Mouse (Mus musculus) right cerebral cortex, postnatal 10 days (tissue): ENCODE data around the gene Hipk1.
"Not testable (repeated sequence)": the region's sequence is repeated elsewhere in the genome, so short reads cannot be mapped to it uniquely, and the experiment has no call there.

ENCODE experiments used
- DNase-seq, 2 experiments: peaks; one replicate each; pipeline ENCODE4 v3.0.0; 2021; ENCODE audit warnings: low spot score in 2 of 2

The Hipk1 gene

DNA sequence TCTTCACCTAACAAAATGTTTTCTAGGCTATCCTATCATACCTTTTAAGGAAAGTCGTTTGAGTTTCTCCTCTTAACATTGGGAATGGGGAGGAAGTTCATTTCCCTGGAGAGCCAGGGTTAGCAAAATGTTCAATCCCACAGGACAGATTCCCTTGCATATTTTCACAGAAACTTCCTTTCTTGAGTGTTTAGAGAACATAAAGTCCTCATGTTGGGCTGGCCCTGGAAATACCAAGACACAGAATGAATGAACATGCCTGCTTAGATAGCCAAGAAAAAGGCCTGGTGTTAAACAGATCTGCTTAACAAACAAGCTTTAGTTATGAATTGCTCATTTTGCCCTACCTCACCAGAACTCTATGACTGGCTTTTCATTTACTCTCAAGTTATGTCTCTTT, 1.2 kb upstream of the Hipk1 start:
- DNase-seq: no peak

DNA sequence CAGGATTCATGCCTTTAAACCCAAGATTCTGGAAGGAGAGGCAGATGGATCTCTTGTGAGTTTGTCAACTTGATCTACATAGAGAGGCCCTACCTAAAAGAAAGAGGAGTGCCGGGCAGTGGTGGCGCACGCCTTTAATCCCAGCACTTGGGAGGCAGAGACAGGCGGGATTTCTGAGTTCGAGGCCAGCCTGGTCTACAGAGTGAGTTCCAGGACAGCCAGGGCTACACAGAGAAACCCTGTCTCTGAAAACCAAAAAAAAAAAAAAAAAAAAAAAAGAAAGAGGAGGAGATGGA, 696 bp upstream of the Hipk1 start:
- not testable (repeated sequence) for DNase-seq

- DNase-seq: peak; percentile 46 to 59
Measured at GRCm38 (mm10) chr3:103790346-103791145, 817 bp downstream of the Hipk1 start.

GRCm38 (mm10) chr3:103789891-103790345, 1.4 kb downstream of the Hipk1 start:
- DNase-seq: peak in 1 of 2 experiments; percentile 32

GRCm38 (mm10) chr3:103789096-103789495, 2.3 kb downstream of the Hipk1 start:
- no peak for DNase-seq

- DNase-seq: no peak
Measured at GRCm38 (mm10) chr3:103787225-103787624, 4.1 kb downstream of the Hipk1 start.

DNA sequence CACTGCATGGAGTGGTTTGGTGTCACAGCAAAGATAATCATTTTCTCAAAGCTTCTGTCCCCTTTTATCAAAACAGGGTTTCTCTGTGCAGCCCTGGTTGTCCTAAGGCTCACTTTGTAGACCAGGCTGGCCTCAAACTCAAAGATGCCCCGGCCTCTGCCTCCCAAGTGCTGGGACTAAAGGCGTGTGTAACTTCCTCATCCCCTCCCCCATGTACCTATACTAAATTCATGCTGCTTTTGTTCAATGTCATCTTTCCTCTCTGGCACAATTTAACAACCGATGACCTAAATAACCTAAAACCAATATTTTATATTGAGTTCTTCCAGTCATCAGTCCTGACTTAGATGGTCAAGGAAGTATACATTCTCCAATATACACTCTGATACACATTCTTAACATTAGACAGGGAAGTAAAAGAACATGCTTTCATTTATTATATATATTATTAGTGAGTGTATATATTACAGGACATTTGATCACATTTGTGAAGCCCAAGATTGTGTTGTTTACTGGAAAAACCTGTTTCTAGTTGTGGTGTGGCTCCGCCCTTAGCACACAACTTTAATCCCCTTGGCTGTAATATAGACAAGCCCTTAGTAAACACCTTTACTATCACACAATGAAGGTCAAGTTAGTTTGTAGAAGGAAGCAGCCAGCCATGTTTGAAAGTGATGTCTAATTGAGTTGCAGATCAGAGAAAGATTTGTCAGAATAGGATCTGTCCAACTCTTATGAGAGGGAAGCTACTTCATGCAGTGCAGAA, 8.3 kb downstream of the Hipk1 start:
- no peak for DNase-seq

- DNase-seq: no peak
Measured at GRCm38 (mm10) chr3:103780777-103781176, 10.6 kb downstream of the Hipk1 start.

DNA sequence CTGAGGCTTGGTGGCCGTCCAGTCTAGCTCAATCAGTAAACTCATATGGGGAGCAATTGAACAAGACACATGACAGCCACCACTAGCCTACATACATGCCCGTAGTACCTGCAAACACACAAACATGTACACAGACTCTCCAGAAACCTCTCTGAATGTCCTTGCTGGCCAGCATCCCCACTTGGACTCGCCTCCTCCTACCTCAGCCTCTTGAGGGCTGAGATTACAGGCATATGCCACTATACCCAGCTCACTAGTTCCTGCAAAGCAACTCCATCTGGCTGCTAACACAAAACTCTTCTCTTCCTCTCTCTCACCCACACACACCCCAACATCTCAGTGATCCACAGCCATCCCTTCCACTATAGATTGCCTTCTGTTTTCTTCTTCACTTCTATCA, 11.1 kb downstream of the Hipk1 start:
- DNase-seq: no peak

DNA sequence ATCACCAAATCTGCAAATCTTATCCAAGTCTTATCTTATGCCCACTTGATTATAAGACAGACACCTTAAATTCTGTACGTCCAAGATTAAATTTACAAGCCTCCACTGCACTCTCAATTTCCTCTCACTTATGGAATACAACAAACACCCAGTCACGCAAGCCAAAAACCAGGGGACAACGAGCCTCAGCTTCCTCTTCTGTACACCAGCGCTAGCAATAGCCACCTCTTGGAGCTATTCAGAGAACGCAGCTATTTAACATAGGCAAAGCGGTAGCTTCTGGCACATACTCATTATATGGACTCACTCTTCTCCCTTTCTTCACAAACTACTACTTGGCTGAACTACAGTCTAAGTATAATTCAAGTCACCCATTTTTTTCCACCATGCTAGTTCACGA, 12.2 kb downstream of the Hipk1 start:
- DNase-seq: no peak

GRCm38 (mm10) chr3:103778660-103779059, 12.7 kb downstream of the Hipk1 start:
- DNase-seq: no peak

- DNase-seq: no peak
Measured at GRCm38 (mm10) chr3:103777940-103778339, 13.4 kb downstream of the Hipk1 start.

- no peak for DNase-seq
Measured at GRCm38 (mm10) chr3:103774009-103774408, 17.4 kb downstream of the Hipk1 start.

DNA sequence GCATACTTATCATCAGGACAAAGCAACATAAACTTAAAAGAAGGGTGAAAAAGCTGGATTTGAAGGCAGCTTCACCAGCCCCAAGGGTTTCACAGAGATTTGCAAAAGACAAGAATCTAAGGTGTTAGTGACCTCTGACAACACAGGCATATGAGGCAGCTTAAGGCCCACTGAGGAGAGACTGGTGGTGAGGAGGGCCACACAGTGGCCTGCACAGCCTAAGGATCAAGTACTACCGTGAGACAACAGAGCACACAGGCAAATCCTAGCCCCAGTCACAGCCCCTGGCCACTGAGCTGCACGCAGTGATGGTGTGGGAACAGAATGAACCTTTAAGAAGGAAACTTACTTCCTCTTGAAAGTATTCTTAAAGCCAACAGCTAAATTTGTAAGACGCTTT, 17.9 kb downstream of the Hipk1 start:
- no peak for DNase-seq

DNA sequence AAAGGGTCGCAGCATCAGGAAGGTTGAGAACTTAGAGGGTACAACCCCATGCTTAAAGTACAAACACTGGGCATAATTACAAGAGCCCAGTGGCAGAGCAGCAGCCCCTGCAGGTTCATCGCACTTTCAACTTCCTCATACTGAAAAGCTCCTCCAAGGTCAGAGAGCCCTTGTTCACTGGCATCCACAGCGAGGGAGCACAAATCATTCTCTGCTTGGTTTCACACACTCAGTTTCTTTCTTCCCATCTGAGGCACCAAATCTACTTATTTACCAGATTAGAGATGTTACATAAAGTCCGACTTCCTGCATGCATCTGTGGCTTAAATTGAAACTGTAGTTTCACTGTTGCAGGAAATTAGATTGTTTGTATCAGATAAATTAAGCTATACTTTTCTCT, 18.5 kb downstream of the Hipk1 start:
- no peak for DNase-seq

- DNase-seq: peak in 1 of 2 experiments; percentile 33
Measured at GRCm38 (mm10) chr3:103771531-103772130, 19.7 kb downstream of the Hipk1 start.

DNA sequence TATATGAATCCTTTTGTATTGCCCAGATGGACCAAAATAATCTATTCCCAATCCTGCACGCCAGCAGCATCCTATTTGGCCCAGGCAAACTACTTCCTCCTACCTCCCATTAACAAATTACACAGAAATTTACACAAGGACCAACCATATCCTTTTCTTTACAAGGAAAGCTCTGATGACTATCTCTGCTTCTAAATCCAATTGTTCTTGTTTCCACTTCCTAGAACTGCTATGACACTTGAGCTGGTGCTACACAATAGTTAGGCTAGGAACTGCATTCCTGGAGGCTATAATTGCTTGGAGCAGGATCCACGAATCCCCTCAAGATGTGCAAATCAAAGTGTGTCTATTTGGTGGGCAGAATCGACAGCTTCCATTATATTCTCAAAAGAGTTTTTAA, 24.6 kb downstream of the Hipk1 start:
- no peak for DNase-seq

- DNase-seq: no peak
Measured at GRCm38 (mm10) chr3:103759261-103759970, 31.9 kb downstream of the Hipk1 start.

DNA sequence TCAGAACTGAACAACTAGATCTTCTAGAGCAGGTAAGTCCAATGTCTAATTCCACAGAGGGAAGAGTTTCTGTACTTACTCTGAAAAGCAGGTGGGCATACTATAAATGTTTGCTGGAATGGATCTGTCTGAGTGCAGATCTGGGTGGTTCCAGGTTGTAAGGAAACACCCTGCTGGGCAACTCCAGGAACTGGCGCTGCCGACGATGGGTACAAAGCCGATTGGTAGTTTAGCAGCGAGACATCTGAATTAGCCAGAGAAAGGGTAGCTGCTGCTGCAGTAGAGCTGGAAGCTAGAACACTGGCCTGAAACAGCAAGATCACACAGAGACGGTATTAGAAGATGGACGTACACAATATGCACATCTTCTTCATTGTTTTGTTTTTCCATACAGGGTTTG, 32.9 kb downstream of the Hipk1 start:
- no peak for DNase-seq

DNA sequence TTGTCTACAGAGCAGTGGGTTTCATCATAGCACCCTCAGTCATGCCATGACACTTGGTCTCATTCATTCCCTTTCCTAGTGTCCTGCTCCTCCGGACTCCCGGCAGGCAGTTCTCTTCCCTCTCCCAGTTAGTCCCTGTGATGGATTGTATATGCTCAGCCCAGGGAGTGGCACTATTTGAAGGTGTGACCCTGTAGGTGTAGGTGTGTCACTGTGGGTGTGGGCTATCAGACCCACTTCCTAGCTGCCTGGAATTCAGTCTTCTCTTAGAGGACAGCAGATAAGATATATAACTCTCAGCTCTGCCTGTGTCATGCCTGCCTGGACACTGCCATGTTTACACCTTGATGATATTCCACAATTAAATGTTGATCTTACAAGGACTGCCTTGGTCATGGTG, 34.4 kb downstream of the Hipk1 start:
- no peak for DNase-seq

- no peak for DNase-seq
Measured at GRCm38 (mm10) chr3:103755351-103755750, 36.0 kb downstream of the Hipk1 start.

DNA sequence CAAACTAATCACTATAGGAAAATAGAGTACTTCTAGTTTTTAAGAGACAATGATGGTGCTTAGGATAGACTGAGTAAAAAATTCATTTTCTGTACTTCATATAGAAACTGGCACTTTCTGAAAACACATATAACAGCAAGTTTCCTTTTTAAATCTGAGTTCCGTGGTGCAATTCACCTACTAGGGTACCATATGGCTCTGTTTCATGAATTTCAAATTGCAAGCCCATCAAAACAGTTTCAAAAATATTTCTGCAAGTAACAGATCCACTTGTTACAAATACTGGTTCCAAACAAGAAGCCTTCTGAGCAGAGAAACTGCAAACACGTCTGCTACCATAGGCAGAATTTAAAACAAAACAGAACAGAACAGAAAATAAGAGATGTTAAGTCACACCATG, 39.8 kb downstream of the Hipk1 start:
- no peak for DNase-seq
